Mouse (Mus musculus) heart, postnatal 0 days (tissue): Measurements from ENCODE around the gene Gm11492.

Experiments used
- CTCF ChIP-seq: IDR thresholded peaks from 2 replicates; pipeline ENCODE4 v1.5.1; 2016; ENCODE audit warnings: antibody characterized with exemption, control low read depth, low read depth
- EP300 ChIP-seq: IDR thresholded peaks from 2 replicates; pipeline ENCODE4 v1.6.1; 2016; ENCODE audit warnings: antibody characterized with exemption, low read depth

GRCm38 (mm10) chr11:87611547-87611946, 45.1 kb downstream of the Gm11492 start:
- TF ChIP-seq CTCF = no peak
- TF ChIP-seq EP300 = no peak
